Mouse (Mus musculus) adrenal gland, postnatal 10 days (tissue): ENCODE results near the gene Abhd14a. TPM values are rescaled to one million over a fixed set of nuclear protein-coding genes. Genes with fewer than 3 reads are reported as not detected.
"Not testable (repeated sequence)": the region's sequence is repeated elsewhere in the genome, so short reads cannot be mapped to it uniquely, and the experiment has no call there.

ENCODE experiments used
- DNase-seq: peaks from one replicate; pipeline ENCODE4 v3.0.0; 2021; ENCODE audit warnings: mixed read lengths
- long read RNA-seq, 2 experiments: library from polyadenylated mRNA; stranded (forward); transcript quantifications; one replicate each; pipeline ENCODE4 v2.0.0; 2021
- total RNA-seq, 2 experiments: library from RNA; stranded (reverse); gene quantifications; 2 replicates each; pipeline ENCODE4 v1.2.3; 2021

The Abhd14a gene
- 10 to 100 TPM; 20.6 to 24.6 TPM for total RNA-seq
- long read RNA-seq, experiment 1, partial matches to known transcripts: 3 of 38 reads
- long read RNA-seq, experiment 1, other reads (novel, unspliced or antisense): 31 of 38 reads
- long read RNA-seq, experiment 2, partial matches to known transcripts: 2 of 20 reads
- long read RNA-seq, experiment 2, other reads (novel, unspliced or antisense): 14 of 20 reads

- peak; percentile 96 for DNase-seq
Measured at GRCm38 (mm10) chr9:106447348-106447747, at the start of gene Abhd14a, which contains the start of gene Abhd14b. TSS of gene Abhd14a (minus strand) at chr9:106447678. TSS of gene Abhd14b (plus strand) at chr9:106447459.

GRCm38 (mm10) chr9:106487602-106488001, 40.1 kb upstream of the Abhd14a start:
- not testable (repeated sequence) for DNase-seq

- no peak for DNase-seq
Measured at GRCm38 (mm10) chr9:106485076-106485475, 37.6 kb upstream of the Abhd14a start.

- DNase-seq: no peak
Measured at GRCm38 (mm10) chr9:106483606-106484005, 36.1 kb upstream of the Abhd14a start.

- DNase-seq: no peak
Measured at GRCm38 (mm10) chr9:106483136-106483535, 35.7 kb upstream of the Abhd14a start.

GRCm38 (mm10) chr9:106482578-106483115, 35.2 kb upstream of the Abhd14a start:
- DNase-seq: no peak

GRCm38 (mm10) chr9:106481676-106482075, 34.2 kb upstream of the Abhd14a start:
- DNase-seq: no peak

- DNase-seq: no peak
Measured at GRCm38 (mm10) chr9:106481075-106481474, 33.6 kb upstream of the Abhd14a start.

- DNase-seq: no peak
Measured at GRCm38 (mm10) chr9:106480541-106480940, 33.1 kb upstream of the Abhd14a start.

GRCm38 (mm10) chr9:106478101-106478500, 30.6 kb upstream of the Abhd14a start:
- DNase-seq: peak; percentile 1

GRCm38 (mm10) chr9:106477649-106478048, 30.2 kb upstream of the Abhd14a start:
- DNase-seq: peak; percentile 2

GRCm38 (mm10) chr9:106476924-106477484, 29.5 kb upstream of the Abhd14a start, which contains the start of gene Parp3:
TSS of gene Parp3 (minus strand) at chr9:106476949.
- DNase-seq: peak; percentile 98

GRCm38 (mm10) chr9:106476002-106476923, 28.8 kb upstream of the Abhd14a start:
- peak; percentile 71 for DNase-seq

- peak; percentile 19 for DNase-seq
Measured at GRCm38 (mm10) chr9:106475663-106476001, 28.2 kb upstream of the Abhd14a start, which contains the start of gene Rrp9. TSS of gene Rrp9 (plus strand) at chr9:106475963.

- peak; percentile 25 for DNase-seq
Measured at GRCm38 (mm10) chr9:106475046-106475445, 27.6 kb upstream of the Abhd14a start.

GRCm38 (mm10) chr9:106474456-106474855, 27.0 kb upstream of the Abhd14a start:
- DNase-seq: peak; percentile 86

GRCm38 (mm10) chr9:106473753-106474105, 26.3 kb upstream of the Abhd14a start:
- peak; percentile 10 for DNase-seq

- DNase-seq: peak; percentile 3
Measured at GRCm38 (mm10) chr9:106473081-106473752, 25.7 kb upstream of the Abhd14a start.

- no peak for DNase-seq
Measured at GRCm38 (mm10) chr9:106472321-106472720, 24.8 kb upstream of the Abhd14a start.

- DNase-seq: peak; percentile 63
Measured at GRCm38 (mm10) chr9:106471892-106472291, 24.4 kb upstream of the Abhd14a start.

GRCm38 (mm10) chr9:106470991-106471750, 23.7 kb upstream of the Abhd14a start:
- DNase-seq: no peak
